Mouse (Mus musculus) E14TG2a.4 (cell line): ENCODE measurements around the gene Sema6d.

ENCODE experiments used
- CTCF ChIP-seq: conservative IDR thresholded peaks from 2 replicates; pipeline ENCODE4 v1.5.1; 2014; ENCODE audit warnings: low read length
- NANOG ChIP-seq: IDR thresholded peaks from 2 replicates; pipeline ENCODE4 v1.6.1; 2014; ENCODE audit warnings: borderline replicate concordance, low read length, mixed read lengths

GRCm38 (mm10) chr2:124550315-124550714, 460.5 kb downstream of the Sema6d start:
- TF ChIP-seq CTCF (no peak), NANOG (no peak)
